Mouse (Mus musculus) monocyte, adult 2 months (primary cell): Measurements from ENCODE around the gene Dclre1a.
"Not testable (repeated sequence)": the region's sequence is repeated elsewhere in the genome, so short reads cannot be mapped to it uniquely, and the experiment has no call there.

Source experiments
- DNase-seq, 2 experiments: peaks; one replicate each; pipeline ENCODE4 v3.0.0; 2022; ENCODE audit warnings: low spot score in 2 of 2, low read depth in 1 of 2

Dclre1a gene

DNA sequence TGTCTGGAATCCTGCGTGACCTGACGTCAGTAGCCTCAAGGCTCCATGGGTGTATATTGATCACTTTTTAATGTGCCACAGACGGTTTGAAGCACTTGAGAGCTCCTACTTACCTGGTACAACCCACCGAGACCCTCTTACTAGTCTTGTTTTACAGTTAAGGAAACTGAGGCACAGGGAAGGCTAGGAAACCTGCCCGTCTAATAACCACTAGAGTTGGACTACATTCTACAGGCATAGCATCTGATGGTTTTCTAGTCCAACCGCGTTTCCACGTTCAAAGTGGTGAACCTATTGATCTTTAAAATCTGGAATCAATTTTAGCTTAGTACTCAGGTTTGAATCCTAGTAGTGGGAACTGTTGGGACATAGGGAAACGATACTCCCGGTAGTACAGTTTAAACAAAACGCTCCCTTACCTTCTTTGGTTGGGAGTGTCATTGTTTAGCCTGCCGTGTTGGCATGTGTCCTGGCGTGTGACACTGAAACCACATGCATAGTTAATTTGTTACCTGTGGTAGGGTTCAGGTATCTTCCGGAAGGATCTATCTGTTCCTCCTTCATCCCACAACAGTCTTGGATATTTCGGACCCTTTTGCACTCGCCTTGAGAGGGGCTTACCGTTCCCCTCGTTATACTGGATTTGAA lies 1.1 kb upstream of the Dclre1a start:
- no peak for DNase-seq

GRCm38 (mm10) chr19:56548230-56549032 lies 409 bp upstream of the Dclre1a start, which contains the start of gene Nhlrc2:
Gene Nhlrc2, plus strand, starts transcription at chr19:56548261.
- DNase-seq = peak; percentile 57 to 78

DNA sequence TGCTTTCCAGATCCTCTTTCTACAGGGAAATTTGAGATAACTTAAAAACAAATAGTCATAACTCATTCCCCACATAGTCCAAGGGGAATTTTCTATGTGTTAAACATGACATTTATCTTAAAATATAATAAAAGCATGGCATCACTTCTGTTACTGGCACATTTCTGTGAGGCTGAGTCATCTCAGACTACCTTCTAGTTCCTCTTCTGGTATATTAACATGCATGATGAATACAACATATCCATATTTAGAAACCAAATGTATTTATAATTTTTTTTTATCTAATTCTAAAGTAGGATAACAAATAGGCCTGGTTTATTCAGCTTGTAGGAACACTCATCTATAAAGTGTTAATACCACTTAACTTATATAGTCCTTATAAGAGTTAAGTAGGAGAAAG lies 2.0 kb downstream of the Dclre1a start:
- no peak for DNase-seq

DNA sequence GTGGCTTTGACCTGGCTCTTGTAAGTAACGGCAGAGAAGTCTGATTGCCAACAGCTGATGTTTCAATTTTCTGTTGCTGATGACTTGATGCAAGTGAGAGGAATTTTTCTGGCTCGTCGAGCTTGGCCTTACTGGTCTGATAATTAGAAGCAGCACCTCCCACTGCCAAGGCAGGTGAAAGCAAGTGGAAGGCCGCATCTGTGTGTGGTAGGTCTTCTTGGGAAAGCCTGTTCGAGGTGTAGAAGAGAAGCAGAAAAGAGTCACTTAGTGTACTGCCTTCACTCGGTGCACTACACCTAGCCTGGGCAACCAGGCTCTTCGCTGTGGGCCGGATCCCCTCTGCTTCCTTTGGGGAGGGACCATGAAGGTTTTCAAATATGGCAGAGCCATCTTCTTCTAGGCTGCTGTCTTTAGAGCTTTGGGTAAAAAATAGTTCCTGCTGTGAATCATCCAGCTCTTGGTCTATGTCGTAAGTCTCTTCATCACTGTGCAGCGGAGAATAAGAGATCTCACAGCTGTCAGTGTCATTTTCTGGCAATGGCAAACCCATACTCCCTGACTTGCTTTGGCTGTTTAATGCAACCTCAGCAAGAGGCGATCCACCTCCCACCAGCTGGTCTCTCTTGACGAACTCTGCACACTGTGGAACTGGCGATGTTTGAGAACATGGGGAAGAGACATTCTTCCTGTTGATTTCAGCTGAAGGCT lies 3.2 kb downstream of the Dclre1a start:
- DNase-seq = no peak

DNA sequence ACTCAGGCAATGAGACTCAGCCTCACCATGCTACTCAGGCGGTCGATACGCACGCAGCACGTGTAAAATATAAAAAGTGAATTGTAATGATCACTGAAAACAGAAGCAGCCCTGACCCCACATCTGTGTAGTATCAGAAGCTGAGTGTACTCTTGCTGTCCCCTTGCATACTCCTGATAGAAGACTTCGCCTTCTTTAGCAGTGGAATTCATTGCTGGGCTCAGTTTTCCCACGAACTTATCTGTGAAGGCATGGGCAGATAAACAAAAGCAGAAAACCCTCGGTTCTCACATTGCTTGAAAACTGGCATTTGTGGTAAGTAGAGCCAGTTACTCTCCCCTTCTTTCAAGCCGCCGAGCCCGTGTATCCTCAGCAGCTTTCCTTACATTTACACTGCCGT lies 4.7 kb downstream of the Dclre1a start:
- no peak for DNase-seq

GRCm38 (mm10) chr19:56535765-56536164 lies 12.3 kb downstream of the Dclre1a start:
- DNase-seq = no peak

- no peak for DNase-seq
Measured at GRCm38 (mm10) chr19:56535064-56535463, 13.0 kb downstream of the Dclre1a start.

- no peak for DNase-seq
Measured at GRCm38 (mm10) chr19:56534337-56534736, 13.7 kb downstream of the Dclre1a start.

DNA sequence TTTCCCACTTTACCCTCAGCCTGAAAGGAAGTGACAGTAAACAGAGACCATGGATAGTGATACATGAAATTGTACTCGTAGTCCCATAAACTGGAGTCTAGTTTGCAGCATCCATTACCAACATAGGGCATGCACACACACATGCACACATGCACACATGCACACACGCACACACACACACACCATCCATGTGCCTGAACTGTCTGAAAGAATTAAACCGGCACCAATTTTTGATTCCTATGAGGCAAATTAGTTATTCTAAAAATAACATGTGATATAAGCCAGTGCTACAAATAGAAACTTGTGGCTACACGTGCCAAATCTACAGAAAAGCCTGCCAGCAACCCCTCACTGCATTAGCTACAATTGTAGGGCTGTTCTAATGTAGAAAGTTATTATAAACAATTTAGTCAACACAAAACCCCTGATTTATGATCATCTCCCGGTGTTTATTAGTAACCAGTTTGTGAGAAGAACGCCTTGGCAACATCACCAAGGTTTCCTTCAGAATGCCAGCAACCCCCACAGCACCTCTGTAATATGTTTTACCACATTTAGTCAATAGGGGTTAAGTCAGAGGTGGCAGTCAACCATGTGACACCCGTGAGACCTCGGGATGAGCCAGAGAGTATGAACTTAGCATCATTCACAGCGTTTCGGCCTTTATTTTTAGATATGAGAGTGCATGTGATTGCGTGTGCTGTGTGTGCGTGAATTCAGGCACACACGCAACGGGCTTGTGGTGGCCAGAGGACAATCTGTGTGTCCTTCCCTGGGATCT lies 14.5 kb downstream of the Dclre1a start:
- DNase-seq = no peak

DNA sequence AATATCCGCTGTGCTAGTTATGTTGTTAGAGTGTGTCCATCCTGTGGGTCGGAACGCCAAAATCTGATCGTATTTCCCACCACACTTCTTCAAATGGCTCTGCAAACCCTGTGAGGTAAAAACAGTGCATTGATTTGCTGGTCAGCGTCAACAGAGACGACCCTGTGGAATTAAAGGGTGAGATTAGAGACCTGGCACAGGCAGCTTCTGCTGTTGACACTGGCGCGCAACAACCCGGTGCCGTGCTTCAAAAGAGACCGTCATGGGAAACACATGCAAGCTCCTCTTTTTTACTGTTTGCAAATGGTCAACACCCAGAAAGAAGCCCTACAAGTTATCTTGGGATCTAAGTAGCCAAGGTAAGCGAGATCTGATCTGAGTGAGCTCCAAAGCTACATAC lies 16.8 kb downstream of the Dclre1a start:
- DNase-seq = no peak

DNA sequence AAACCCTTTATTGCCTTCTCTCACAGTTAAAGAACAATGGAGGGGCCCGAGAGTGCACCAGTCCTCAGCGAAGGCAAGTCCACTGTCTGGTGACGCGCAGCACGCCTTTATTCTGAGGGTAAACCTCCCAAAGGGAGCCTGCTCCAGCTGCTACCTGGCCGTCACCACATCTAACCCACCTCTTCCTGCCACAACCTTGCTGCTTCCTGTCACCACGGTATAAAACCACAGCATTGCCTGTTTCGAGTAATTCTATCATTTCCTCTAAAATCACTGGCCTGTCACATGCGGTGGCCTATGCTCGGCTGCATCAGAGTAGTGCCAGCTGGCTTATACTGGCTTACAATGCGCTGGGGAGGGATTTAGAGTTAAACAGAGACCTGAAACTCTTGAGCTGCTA lies 17.5 kb downstream of the Dclre1a start:
- DNase-seq = not testable (repeated sequence)

DNA sequence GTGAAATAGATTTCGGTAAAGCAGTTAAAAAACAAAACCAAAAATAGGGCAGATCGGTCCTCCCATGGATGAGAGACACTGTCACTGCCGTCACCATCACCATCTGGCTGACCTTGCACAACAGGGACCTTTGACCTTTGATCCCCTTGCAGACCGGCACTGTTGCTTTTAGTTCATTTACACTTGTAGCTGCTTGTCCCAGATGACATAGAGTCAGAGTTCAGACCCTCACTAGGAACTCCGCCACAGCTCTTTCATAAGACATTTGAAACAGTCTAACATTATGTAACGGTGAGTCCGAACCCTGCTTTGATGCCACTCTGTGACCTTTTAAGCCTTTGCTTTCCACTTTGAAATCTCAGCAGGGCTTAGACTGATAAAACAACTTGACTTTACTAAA lies 28.6 kb downstream of the Dclre1a start:
- DNase-seq = not testable (repeated sequence)

DNA sequence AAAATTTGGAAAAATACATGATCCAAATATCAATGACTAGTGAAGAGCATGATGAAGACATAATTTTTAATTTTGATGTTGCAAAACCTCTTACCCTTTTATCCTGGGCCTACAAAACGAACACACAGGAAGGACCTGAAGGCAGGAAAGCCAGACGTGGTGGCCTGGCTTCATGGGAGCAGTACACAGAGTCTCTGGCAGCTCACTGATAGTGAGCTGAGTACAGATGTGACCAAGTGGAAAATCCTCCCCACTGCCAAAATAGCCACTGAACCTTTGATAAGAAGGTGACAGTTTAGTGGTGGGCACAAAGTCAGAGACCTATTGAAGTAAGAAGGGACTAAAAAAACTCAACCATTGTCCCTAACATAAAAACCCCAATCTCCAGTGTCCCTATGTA lies 34.5 kb downstream of the Dclre1a start:
- DNase-seq = not testable (repeated sequence)

GRCm38 (mm10) chr19:56511207-56511606 lies 36.8 kb downstream of the Dclre1a start:
- not testable (repeated sequence) for DNase-seq

DNA sequence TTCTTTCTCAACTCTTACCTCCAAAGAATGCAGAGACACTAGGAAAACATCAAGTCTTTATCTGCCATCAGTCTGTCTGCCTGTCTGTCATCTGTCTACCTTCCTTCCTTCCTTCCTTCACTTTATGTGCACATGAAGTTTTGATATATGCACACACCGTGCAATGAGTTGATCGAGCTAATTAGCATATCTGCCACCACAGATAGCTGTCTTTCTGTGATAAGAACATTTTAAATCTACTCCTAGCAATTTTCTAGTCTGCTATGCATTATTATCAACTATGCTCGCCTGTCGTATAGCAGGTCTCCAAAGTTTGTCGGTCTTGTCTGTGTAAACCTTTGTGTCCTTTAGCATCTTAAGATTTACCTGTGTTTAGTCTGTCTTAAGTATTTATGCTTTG lies 44.5 kb downstream of the Dclre1a start:
- not testable (repeated sequence) for DNase-seq

GRCm38 (mm10) chr19:56503069-56503468 lies 45.0 kb downstream of the Dclre1a start:
- not testable (repeated sequence) for DNase-seq

DNA sequence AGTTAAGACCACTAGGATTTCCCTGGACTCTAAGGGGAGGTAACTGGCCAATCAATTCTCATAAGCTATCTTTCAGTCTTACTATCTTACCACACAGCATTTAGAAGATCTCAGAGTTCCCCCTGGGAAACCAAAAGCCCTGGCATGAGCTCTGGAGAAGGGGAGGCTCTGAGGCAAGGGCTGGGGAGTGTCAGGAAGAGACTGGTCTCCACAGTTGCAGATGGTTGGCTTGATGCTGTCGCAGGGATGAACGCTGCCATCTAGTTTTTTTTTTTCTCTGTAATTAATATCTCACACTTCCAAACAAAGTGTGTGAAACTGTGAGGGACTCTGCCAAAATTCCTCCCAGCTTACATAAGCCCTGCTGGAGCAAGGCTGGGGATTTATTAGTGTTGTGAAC lies 53.9 kb downstream of the Dclre1a start:
- DNase-seq = not testable (repeated sequence)

DNA sequence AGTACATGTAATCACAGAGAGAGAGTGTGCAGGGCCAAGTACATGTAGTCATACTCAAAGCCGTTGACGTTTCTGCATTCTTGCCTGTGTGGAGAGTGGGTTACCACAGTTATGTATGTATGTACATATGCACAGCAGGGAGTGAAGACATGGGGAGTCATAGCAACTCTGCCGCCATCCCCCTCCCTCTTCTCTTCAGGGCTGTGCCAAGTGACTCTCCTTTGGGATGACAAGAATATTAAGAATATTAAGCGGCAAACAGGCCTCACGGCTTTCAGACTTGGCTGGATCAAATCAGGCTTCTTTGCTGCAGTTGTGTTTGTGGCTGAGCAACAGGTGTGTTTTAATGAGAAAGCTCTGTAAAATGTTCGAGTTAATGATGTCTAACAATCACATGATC lies 58.4 kb downstream of the Dclre1a start:
- DNase-seq = no peak

DNA sequence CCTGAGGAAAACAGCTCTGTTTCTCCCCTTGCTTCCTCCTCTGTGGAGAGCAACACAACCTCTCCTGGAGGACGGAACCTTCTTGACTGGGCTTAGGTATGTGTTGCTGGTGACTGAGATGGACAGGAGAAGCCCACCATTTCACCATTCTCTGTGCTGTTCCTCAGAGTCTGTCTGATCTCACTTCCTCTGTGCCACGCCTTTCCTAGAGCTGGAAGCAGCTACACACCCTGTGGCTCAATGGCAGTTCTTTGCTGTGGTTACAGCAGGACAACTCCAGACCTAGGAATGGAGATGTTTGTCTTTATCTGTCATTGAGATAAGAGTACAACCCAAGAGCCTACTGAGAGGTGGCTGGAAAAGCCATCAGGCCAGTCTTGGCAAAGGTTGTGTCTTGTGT lies 60.7 kb downstream of the Dclre1a start:
- DNase-seq = no peak

DNA sequence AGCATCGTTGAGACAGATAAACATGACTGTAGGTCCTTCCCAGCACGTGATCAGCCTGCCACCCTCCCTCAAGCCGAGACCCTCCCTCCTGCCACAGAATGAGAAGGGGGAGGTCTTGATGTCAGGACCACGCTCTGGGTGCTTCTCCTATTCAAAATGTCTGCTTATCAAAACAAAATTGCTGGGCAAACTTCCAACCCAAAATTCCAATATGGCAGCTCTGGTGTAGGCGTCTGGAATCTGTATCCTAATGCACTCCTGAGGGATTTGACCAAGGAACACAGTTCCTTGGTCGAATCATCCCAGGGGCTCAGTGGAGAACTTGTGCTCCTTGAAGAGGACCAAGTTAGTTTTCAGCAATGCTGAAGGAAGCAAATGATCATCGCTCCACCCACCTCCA lies 61.1 kb downstream of the Dclre1a start:
- DNase-seq = no peak
